Mouse (Mus musculus): ENCODE measurements at regions not wholly inside any gene's neighbourhood (a gene's known extent, or its start where the extent isn't known, plus 50 kb on each side); places are given as distances from the start of the nearest gene placed in this dataset.

GRCm38 (mm10) chr13:57165367-57165766, 269.6 kb upstream of the Trpc7 start:
- no peak for TF ChIP-seq CEBPB (IDR thresholded peaks at IDR 0.05; ENCODE audit: low read depth)
- TF ChIP-seq CTCF (IDR thresholded peaks at IDR 0.05; ENCODE audit: control insufficient read depth, insufficient read depth, insufficient read length): no peak
- no peak for TF ChIP-seq MAX (IDR thresholded peaks at IDR 0.05)
- TF ChIP-seq USF1 (IDR thresholded peaks at IDR 0.05; ENCODE audit: low read depth): no peak
- TF ChIP-seq MYOD1 (IDR thresholded peaks at IDR 0.05; ENCODE audit: control insufficient read depth, insufficient read length, low read depth): no peak
- TF ChIP-seq MYOG (IDR thresholded peaks at IDR 0.05; ENCODE audit: control insufficient read depth, extremely low read depth, insufficient read length): no peak
- no peak for TF ChIP-seq FOSL1 (IDR thresholded peaks at IDR 0.05; ENCODE audit: insufficient read depth, low read length, poor library complexity, severe bottlenecking)
